Mouse (Mus musculus): ENCODE results near the gene Mrc2.

Gene Mrc2

DNA sequence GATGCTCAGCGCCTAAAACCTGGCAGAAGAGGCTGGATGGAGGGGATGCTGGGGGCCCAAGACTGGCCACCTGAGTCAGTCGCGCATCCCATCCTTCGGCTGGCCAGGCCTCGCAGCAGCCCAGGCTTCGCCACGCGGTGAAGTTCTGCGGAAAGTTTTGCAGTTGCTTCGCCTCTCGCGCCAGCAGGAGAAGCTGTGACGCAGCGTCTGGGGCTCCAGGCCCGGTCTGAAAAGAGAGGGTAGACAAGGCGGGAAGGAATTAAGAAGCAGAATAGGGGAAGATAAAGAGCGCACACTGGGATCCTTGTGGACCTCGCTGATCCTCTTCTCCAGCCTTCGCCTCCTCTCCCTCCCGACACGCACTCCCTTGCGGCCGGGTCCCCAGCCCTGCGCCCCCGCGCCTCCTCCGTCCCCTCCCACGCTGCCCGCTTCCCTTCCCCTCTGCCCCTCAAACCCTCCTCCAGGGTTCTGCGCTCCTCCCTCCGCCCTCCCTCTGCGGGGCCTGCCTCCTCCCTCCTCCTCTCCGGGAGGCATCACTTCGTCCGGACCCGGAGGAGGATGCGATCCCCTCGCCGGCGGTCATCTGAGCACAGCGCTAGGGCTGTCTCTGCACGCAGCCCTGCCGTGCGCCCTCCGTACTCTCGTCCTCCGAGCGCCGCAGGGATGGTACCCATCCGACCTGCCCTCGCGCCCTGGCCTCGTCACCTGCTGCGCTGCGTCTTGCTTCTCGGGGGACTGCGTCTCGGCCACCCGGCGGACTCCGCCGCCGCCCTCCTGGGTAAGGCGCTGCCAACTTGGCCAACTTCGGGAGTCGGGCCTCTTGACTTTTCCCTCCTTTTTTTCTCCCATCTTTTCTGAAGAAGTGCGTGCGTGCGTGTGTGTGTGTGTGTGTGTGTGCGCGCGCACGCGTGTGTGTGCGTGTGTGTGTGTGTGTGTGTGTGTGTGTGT, at the start of gene Mrc2:
Gene Mrc2 (plus strand): TSS at position 520 of the 948 bp plus-strand sequence.
- DNase-seq (ENCODE audit: low spot score in 2 of 2), result peak in 1 of 2 experiments; percentile 39

DNA sequence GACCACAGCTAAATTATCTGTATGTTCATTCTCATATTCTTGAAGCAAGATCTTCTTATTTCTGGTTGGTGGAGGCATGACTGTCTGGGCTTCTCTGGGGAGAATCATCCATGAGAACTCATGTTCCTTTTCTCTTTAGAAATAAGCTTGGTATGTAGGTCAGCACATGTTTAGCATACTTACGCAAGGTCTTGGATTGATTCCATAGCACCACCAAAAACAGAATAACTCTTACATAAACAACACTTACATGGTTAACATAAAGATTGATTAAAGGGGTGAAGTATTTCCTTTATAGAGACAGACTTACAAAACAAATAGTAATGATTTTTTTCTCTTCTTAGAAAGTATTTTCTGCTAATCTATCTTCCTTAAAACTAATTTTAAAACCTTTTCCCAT, 46.1 kb upstream of the Mrc2 start:
- DNase-seq (ENCODE audit: low spot score in 2 of 2), result no peak

DNA sequence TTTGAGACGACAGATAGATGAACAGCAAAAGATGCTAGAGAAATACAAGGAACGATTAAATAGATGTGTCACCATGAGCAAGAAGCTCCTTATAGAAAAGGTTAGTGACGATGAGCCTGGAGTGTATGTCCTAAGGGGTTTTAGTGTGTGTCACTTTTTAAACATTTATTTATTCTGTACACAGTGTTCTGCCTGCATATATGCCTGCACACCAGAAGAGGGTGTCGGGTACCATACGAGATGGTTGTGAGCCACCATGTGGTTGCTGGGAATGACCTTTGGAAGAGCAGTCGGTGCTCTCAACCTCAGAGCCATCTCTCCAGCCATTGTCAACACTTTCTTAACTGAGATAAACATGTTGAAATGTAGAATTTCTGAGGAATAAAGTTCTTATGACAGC, 45.7 kb upstream of the Mrc2 start:
- DNase-seq (ENCODE audit: low spot score in 2 of 2), result no peak

DNA sequence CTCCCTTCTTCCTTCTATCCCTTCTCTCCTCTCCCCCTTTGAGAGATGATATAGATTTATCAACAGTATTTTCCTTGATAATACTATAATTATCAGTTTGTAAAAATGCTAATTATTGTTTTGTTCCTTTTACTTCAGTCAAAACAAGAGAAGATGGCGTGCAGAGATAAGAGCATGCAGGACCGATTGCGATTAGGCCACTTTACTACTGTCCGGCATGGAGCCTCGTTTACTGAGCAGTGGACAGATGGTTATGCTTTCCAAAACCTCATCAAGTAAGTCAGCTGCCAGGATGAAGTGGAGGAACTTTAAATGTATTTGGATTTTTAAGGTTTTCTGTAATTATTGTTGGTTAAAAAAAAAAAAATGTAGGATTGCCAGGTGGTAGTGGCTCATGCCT, 45.1 kb upstream of the Mrc2 start:
- no peak for DNase-seq (ENCODE audit: low spot score in 2 of 2)

DNA sequence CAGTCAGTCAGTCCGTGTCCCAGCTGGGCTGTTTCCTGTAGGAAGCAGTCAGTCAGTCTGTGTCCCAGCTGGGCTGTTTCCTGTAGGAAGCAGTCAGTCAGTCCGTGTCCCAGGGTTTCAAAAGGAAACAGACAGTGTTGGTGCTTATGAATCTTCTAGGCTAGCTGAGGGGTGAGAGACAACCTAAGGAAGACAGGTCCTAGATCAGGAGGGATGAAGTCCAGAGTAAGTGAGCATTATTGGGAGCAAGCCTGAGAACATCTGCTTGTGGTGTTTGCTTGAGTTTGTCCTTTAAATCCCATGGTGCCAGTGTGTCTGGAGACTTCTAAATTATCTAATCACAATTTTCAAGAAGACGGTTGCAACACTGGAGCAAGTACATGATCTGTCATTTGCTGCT, 32.7 kb upstream of the Mrc2 start:
- no peak for DNase-seq (ENCODE audit: low spot score in 2 of 2)

DNA sequence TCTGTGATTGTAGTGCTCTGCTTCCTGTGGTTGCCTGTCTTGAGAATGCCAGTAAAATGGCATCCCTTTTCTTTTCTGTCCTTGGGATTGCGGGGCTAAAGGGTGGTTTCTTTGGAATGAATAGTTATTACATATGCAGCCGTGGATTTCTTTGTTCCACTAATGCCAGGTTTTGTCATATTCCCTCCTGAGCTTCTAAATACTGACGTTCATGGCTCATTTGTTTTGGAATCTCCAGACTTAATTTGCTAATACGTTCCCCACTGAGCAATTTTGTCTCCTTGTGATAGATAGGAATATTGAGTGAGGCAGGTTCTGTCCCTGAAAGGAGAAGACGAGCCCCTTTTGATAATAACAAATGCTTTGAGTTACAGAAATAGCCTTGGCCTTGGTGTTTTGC, 31.3 kb upstream of the Mrc2 start:
- DNase-seq (ENCODE audit: low spot score in 2 of 2), result no peak

DNA sequence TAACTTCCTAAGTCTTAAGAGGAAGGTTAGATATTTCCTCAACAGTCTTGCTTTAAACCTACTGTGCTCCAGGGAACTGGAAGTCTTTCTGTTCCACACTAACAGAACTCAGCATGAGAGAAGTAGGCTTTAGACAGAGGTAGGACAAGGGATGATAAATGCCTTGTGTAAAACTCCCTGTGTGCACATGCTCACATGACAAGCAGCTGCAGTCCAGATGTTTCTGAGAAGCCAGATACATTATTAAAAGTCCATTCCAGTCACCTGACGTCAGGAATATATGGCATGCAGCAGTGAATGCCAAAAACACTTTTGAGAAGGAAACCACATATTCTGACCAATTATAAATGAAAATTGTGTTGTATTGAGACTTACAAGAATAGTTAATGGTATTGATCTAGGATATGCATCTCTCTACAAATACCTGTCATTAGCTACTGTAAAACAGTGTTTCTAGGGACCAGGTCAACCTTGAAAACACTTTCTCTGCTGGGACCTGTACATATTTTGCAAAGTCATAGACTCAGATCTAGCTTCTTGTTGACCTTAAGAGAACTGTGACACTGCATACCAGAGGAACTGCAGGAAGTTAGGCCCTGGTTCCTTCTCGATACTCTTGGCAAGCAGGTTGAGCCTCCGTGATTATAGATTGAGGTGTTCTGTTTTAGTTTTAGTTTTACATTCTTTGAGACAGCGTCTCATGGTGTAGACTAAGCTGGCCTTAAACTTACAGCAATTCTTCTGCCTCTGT, 30.7 kb upstream of the Mrc2 start:
- no peak for DNase-seq (ENCODE audit: low spot score in 2 of 2)

DNA sequence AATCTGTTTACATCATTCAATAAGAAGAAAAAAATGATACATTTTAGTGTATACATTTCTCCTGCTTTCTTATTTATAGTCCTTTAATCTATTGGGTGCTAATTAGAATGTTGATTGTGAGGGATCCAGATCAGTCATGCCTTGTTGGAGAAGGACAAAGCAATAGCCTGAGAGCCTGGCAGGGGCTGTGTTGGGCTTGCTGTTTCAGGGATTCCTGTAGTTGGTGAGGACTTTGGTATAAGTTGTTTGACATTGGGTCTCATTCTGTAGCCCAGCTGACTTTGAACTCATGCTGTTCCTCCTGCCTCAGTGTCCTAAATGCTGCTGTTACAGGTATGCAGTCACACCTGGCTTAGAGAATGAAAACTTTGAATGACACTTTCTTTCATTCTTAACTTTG, 27.9 kb upstream of the Mrc2 start:
- DNase-seq (ENCODE audit: low spot score in 2 of 2), result no peak

DNA sequence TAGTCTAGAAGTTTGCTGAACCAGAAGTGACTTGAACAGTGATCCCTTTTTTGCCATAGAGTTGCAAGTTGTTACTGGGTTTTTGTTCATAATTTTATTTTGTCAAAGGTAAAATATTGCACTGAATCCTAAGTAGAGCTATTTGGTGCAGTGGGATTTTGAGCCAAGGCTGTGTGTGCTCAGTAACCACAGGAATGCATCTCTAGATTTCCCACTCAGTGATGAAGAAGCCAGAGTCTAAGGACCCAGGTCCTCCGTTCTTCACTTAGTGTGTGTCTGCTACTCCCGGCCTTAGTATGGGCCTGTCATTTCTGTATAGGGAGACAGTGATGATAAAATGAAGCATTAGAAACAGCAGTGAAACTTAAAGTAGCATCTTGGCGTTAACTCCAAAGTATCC, 27.5 kb upstream of the Mrc2 start:
- no peak for DNase-seq (ENCODE audit: low spot score in 2 of 2)

DNA sequence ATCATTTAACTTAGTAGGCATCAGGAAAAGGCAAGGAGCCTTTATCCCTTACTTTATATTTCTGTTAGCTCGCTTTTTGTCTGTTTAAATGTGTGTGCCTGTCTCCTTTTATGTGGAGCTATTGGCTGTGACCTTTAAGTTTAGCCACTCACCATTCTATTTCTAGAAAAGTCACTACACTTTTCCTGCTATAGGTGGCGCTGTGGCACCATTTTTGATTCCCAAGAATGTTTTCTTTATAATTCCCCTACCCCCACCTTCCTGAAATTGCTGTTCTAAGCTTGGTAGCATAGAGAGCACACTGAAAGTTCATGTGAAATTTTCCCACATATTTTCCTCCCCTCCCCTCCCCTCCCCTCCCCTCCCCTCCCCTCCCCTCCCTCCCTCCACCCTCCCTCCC, 22.3 kb upstream of the Mrc2 start:
- peak in 1 of 2 experiments; percentile 32 for DNase-seq (ENCODE audit: low spot score in 2 of 2)

DNA sequence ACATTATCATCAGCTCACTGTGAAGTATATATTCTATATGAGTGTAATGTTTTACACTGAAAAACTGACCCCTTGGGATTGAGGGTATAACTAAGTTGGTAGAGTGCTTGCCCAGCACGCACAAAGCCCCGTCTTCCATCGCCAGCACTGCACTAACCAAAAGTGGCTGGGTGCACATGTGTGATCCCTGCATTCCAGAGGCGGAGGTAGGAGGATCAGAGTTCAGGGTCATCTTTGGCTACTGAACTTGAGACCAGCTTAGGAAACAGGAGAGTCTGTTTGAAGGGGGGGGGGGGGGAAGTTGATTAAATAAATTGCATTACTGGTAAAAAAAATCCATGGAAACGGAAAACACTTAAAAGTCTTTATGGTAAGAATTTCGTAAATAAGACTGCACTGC, 12.0 kb upstream of the Mrc2 start:
- DNase-seq (ENCODE audit: low spot score in 2 of 2), result no peak

DNA sequence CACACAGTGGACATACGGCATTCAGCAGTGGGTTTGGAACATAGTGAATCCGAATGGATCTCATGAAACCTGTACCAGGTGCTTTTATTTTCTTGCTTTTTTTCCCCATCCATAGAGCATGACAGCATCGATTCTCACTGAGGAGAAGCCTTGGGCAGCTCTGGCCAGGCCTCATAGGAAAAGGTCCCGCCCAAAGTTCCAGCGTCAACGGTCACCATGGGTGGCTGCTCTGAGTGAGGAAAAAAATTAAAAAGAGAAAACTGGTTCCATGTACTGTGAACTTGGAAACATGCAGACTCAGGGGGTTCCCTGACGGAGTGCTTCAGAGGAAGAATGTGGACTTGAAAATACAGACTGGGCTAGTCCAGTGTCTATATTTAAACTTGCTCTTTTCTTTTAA, 11.2 kb upstream of the Mrc2 start:
- DNase-seq (ENCODE audit: low spot score in 2 of 2), result no peak

DNA sequence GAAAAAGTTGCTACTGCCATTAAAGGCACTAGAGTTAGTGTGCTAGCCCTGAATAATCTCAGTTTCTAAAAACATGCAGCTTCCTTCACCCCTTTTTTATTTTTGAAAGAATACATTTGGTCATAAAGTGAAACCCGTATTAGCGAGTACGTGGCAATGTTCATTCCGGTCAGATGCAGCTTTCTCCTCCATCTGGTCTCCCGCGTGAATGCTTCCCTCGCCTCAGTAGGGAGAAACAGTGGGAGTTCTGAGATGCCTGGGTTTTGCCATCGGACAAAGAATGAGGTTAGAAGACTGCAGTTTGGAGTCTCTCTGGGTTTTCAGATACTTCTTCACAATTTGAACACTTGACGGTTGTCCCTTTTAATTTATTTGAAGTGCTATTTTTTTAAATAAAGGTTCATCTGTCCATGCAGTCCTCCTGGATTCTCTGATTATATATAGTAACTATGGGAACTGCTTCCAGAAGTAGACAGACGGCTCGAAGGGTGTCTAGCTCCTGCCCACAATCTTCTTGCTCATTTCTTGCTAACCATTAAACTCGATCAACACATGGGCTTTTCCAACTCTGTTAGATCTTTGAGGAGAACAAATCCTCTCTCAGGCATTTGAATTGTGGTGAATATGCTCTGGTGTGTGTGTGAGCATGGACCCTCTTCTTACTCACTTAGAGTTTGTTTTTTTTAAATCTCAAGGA, 10.5 kb upstream of the Mrc2 start:
- DNase-seq (ENCODE audit: low spot score in 2 of 2), result no peak

DNA sequence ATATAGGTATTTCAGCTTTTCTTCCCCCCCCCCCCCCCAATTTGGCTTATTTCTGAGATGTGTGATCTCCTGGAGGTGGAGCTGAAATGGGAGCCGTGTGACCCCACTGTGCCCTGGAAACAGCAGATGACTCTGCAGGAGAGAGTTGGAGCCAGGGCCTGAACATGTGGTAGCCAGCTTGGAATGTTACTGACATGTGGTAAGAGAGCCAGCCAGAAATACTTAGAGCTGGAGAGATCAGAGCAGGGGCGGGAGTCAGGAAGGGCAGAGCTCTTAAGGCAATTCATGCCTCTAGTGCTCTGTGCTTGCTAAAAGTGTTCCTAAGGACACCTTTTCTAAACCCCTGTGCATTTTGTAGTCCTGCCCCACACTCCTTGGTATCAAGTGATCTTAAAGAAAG, 10.0 kb upstream of the Mrc2 start:
- DNase-seq (ENCODE audit: low spot score in 2 of 2), result no peak

DNA sequence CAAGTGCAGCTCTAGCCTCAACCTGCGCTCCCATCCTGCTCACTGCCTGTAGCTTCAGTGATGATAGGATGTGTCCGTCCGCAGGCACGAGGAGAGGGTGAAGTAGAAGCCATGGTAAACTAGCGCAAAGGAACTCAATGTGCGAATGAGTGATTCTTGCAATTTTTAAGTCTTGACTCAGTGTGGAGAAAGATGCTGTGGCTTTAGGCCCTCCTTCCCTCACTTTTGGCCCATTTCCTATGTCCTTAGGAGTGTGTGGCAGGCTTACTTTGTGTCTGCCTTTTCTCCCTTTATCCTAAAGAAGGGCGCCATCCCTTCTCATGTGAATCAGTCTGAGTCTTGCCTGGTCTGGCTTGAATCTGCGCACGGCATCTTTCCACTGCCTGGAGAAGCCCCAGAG, 9.4 kb upstream of the Mrc2 start:
- no peak for DNase-seq (ENCODE audit: low spot score in 2 of 2)

DNA sequence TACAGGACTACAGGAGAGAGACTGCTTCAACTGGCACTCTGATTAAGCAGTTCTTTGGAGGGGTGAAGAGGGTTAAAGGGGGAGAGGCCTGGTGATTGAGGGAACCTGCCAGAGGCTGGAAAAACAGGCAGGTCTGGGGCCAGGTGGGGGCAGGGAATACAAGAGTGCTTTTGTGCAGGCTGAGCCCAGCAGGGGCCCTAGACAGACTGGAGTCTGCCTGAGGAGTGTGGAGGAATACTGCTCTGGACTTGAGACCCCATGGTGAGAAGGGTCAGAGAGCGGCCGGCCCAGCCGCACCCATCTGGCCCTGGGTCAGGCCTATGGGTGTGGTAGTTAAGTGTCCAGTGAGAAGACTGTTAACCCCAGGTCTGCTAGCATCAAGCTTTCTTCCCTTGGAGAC, 6.7 kb upstream of the Mrc2 start:
- no peak for DNase-seq (ENCODE audit: low spot score in 2 of 2)

DNA sequence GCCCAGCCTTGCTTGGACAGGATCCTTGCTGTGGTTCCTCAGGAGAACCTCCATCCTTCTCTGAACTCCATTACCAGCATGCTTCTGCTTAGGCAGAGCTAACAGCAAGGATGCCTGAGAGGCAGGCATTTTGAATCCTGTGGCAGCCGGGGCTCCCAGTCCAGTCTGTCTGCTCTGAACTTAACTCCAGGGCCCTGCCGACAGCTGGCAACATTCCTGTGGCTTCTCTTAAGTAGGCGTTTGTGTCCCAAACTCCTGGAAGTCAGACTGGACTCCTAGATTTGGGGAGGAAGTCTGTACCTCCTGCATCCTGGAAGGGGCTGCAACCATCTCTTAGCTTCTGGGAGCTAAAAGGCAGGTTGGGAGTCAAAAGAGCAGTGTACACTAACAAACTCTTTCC, 3.0 kb upstream of the Mrc2 start:
- DNase-seq (ENCODE audit: low spot score in 2 of 2), result no peak

DNA sequence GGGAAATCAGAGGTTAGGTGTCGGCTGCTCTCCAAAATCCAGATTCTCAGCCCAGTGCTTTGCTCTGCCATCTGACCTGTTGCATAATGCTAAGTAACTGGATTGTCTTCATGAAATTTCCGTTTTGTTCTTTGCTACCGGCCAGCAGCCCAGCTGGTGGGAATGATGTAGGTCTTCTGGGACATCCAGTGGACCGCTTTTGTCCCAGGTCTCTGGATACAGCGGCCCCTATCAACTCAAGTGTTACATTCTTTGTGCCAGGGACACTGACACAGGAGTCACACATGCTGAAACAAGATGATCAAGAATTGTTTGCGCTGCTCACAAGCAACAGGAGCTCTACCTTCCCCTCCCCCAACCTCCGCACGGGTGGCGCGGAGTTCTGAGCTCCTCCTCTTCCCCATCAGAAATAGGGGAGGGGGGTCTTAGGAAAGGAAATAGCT, 741 bp upstream of the Mrc2 start:
- DNase-seq (ENCODE audit: low spot score in 2 of 2), result no peak

DNA sequence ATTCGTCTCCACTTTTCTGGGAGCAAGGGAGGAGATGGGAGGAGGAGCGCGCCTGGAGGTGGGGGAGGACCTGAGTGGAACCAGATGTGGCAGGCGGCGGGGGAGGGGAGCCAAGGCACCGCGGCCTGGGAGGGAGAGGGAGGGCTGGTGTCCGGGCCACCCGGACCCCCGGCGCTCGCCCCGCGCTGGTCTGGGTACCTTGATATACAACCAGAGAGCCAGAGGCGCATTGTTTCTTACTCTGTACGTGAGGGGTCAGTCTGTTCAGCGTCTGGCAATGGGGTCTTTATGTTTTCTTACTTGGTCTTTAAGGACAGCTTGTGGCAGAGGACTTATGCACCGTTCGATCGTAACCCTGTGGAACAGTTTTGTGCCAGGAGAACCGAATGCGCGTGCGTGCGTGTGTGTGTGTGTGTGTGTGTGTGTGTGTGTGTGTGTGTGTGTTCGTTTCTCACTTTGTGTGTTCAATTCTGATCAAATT, 698 bp downstream of the Mrc2 start:
- no peak for DNase-seq (ENCODE audit: low spot score in 2 of 2)

DNA sequence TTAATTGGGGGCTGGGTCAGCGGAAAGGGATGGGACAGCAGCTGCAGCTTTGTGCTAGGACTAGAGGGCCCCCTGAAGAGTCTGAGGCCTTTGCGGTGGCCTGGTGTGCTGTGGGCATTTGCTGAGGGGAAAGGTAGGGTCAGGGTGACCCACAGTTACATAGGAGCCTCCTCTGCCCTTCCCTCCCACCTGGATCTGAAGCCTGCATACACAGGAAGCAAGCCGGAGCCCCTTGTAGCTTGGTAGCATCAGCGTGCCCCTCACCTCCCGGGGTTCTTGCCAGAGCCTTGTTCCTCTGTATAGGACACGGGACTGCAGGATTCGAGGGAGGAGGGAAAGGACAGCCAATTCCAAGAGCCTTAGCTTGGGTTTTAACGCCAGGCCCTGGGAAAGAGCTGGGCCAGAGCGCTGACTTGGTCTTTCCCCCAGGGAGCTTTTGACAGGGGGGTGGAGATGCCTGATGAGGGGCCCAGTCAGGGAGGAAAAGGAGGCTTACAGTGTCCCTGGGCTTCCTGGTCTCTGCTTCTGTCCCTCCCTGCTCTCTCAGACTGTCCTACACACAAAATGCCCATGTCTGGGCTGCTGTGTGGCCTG, 1.6 kb downstream of the Mrc2 start:
- no peak for DNase-seq (ENCODE audit: low spot score in 2 of 2)

DNA sequence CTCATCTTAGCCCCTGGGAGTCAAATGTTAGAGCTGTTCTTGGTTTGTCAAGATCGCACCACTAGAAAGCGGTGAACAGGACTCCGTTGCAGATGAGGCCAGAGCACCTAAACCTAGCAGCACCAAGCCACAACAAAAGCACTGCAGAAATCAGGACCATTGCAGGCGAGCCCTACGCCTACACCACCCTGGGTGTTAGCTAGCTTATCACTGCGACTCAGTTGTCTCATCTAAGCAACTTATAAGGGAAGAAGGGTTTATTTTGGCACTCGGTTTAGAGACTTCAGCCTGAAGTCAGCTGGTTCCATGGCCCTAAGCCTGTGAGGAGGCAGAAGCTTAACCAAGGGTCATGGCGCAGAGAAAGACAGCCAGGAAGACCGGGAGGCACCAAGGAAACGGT, 3.6 kb downstream of the Mrc2 start:
- DNase-seq (ENCODE audit: low spot score in 2 of 2), result no peak

DNA sequence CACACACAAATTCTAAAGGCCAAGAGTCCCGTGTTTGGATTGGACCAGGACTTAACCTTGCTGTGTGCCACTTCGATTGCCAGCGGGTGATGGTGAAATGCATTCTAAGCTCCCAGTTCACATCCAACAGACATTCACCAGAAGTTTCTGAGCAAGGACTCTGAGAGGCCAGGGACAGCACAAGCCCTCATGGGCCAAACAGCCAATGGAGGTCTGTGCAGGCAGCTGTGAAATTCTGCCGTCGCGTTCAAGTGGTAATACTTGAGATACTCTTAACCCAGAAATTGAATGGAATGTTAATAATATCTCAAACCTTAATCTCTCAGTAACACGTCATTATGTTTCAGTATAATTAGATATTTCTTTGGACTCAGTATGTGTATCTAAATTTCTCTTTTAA, 17.8 kb downstream of the Mrc2 start:
- DNase-seq (ENCODE audit: low spot score in 2 of 2), result no peak
